Mouse (Mus musculus): ENCODE results near the gene Zp3r. TPM values are rescaled to one million over a fixed set of nuclear protein-coding genes. Genes with fewer than 3 reads are reported as not detected.
"Not testable (repeated sequence)": the region's sequence is repeated elsewhere in the genome, so short reads cannot be mapped to it uniquely, and the experiment has no call there.

The Zp3r gene
- not detected in 2 replicates for polyA plus RNA-seq (2014; fragmentation: Nextera tagmentation; extraction: Ambion mirVana)

DNA sequence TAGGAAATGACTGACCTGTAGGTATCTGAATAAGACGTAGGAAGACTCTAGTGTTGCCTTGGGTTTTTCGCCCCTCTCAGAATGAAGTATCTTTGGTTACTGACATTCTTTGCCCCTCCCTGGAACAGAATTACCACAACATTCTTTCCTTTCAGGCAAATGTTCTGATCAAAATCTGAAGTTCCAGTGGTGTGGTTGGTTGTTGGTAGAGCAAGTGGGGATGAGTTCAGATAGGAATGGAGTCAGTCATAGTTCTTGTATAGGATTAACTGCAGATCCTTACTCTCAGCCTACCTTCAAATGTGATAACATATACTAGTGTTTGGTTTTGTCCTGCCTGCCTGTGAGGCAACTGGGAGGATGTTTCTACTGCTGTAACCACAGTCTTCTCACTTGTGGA, at the start of gene Zp3r:
TSS of gene Zp3r (minus strand) at position 101 of the 400 bp plus-strand sequence.
- ATAC-seq (replicated peaks; ENCODE audit: low FRiP score) = no peak

DNA sequence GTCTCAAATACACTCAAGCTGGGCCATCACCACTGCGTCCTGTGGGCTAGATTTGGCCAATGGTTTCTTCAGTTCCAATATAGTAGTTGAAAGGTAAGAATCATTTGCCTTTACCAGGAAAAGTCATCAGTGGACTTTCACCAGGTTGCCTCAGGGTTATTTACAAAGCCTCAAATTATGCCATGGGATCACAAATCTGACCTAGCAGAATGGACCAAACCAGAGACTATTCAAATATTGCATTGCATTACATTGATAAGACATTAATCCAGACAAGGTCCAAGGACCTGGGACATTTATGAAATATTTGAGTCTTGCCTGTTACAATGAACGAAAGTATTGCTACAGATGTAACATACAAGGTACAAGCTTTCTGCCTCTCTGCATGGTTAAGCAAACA, 49.1 kb upstream of the Zp3r start:
- WGBS = 86% methylated on average over 2 of the region's 2 CpGs
- Histone ChIP-seq H3K9me3 (ENCODE audit: control insufficient read depth, low read length) (no peaks in the 10 kb centered on the region), H3K9ac (ENCODE audit: low read depth, low read length) (no peak overlapping the region), H3K4me1 (replicated peaks; ENCODE audit: control insufficient read depth, insufficient read depth, low read length) (no peaks in the 10 kb centered on the region), H3K4me2 (no peak overlapping the region), H3K27me3 (replicated peaks; ENCODE audit: control insufficient read depth, insufficient read depth, low read length) (no peaks in the 10 kb centered on the region), H3K27ac (ENCODE audit: low read depth, low read length) (no peak overlapping the region), H3K36me3 (ENCODE audit: control insufficient read depth, insufficient read depth, low read length) (no peaks in the 10 kb centered on the region), H3K4me3 (ENCODE audit: low read depth, low read length) (no peak overlapping the region)
- ATAC-seq (replicated peaks; ENCODE audit: low FRiP score) (no peak), DNase-seq (ENCODE audit: low spot score) (no peak)

More for the DNA sequence above, at the start of gene Zp3r:
- Histone ChIP-seq H3K27ac (ENCODE audit: low read depth, low read length) (no peak within 1 kb of the TSS), H3K36me3 (ENCODE audit: control insufficient read depth, insufficient read depth, low read length) (no peaks in the 10 kb centered on the region), H3K27me3 (replicated peaks; ENCODE audit: control insufficient read depth, insufficient read depth, low read length) (no peaks in the 10 kb centered on the region), H3K9ac (ENCODE audit: low read depth, low read length) (no peak within 1 kb of the TSS), H3K4me1 (replicated peaks; ENCODE audit: control insufficient read depth, insufficient read depth, low read length) (no peaks in the 10 kb centered on the region), H3K4me3 (ENCODE audit: low read depth, low read length) (no peak within 1 kb of the TSS), H3K4me2 (no peak within 1 kb of the TSS), H3K9me3 (ENCODE audit: control insufficient read depth, low read length) (no peaks in the 10 kb centered on the region)
- no peak for DNase-seq (ENCODE audit: low spot score)
- 82% methylated on average over 2 of the region's 2 CpGs for WGBS

GRCm38 (mm10) chr1:130663576-130663975, 34.2 kb upstream of the Zp3r start:
- not testable (repeated sequence) for DNase-seq (ENCODE audit: low spot score); H3K27me3 ChIP-seq (replicated peaks; ENCODE audit: control insufficient read depth, insufficient read depth, low read length); H3K4me3 ChIP-seq (ENCODE audit: low read depth, low read length); H3K9ac ChIP-seq (ENCODE audit: low read depth, low read length); H3K4me2 ChIP-seq; ATAC-seq (replicated peaks; ENCODE audit: low FRiP score); H3K27ac ChIP-seq (ENCODE audit: low read depth, low read length); H3K36me3 ChIP-seq (ENCODE audit: control insufficient read depth, insufficient read depth, low read length); H3K4me1 ChIP-seq (replicated peaks; ENCODE audit: control insufficient read depth, insufficient read depth, low read length); H3K9me3 ChIP-seq (ENCODE audit: control insufficient read depth, low read length)
- 76% methylated on average over 5 of the region's 5 CpGs for WGBS

- Histone ChIP-seq H3K27ac (ENCODE audit: low read depth, low read length) (no peak within 1 kb of the TSS), H3K27me3 (replicated peaks; ENCODE audit: control insufficient read depth, insufficient read depth, low read length) (no peaks in the 10 kb centered on the region), H3K36me3 (ENCODE audit: control insufficient read depth, insufficient read depth, low read length) (no peaks in the 10 kb centered on the region), H3K4me3 (ENCODE audit: low read depth, low read length) (no peak within 1 kb of the TSS), H3K9me3 (ENCODE audit: control insufficient read depth, low read length) (no peaks in the 10 kb centered on the region), H3K9ac (ENCODE audit: low read depth, low read length) (no peak within 1 kb of the TSS), H3K4me1 (replicated peaks; ENCODE audit: control insufficient read depth, insufficient read depth, low read length) (no peaks in the 10 kb centered on the region), H3K4me2 (no peak within 1 kb of the TSS)
- DNase-seq (ENCODE audit: low spot score) (no peak), ATAC-seq (replicated peaks; ENCODE audit: low FRiP score) (no peak)
- 71% methylated on average over 3 of the region's 3 CpGs for WGBS
Measured at GRCm38 (mm10) chr1:130661454-130661853, 32.0 kb upstream of the Zp3r start, which contains the start of gene C4bp. Gene C4bp, minus strand, starts transcription at chr1:130661632.

- not testable (repeated sequence) for H3K9me3 ChIP-seq (ENCODE audit: control insufficient read depth, low read length); H3K4me1 ChIP-seq (replicated peaks; ENCODE audit: control insufficient read depth, insufficient read depth, low read length); DNase-seq (ENCODE audit: low spot score); ATAC-seq (replicated peaks; ENCODE audit: low FRiP score); H3K4me2 ChIP-seq; H3K4me3 ChIP-seq (ENCODE audit: low read depth, low read length); H3K27ac ChIP-seq (ENCODE audit: low read depth, low read length); H3K27me3 ChIP-seq (replicated peaks; ENCODE audit: control insufficient read depth, insufficient read depth, low read length); H3K9ac ChIP-seq (ENCODE audit: low read depth, low read length); H3K36me3 ChIP-seq (ENCODE audit: control insufficient read depth, insufficient read depth, low read length)
- WGBS = 43% methylated on average over 5 of the region's 5 CpGs
Measured at GRCm38 (mm10) chr1:130659641-130660040, 30.2 kb upstream of the Zp3r start.

- Histone ChIP-seq H3K4me3 (ENCODE audit: low read depth, low read length) (no peak overlapping the region), H3K9me3 (ENCODE audit: control insufficient read depth, low read length) (no peaks in the 10 kb centered on the region), H3K36me3 (ENCODE audit: control insufficient read depth, insufficient read depth, low read length) (no peaks in the 10 kb centered on the region), H3K4me2 (no peak overlapping the region), H3K4me1 (replicated peaks; ENCODE audit: control insufficient read depth, insufficient read depth, low read length) (no peaks in the 10 kb centered on the region), H3K27me3 (replicated peaks; ENCODE audit: control insufficient read depth, insufficient read depth, low read length) (no peaks in the 10 kb centered on the region), H3K27ac (ENCODE audit: low read depth, low read length) (no peak overlapping the region), H3K9ac (ENCODE audit: low read depth, low read length) (no peak overlapping the region)
- WGBS = 61% methylated on average over 4 of the region's 4 CpGs
- ATAC-seq (replicated peaks; ENCODE audit: low FRiP score) = no peak
- no peak for DNase-seq (ENCODE audit: low spot score)
Measured at GRCm38 (mm10) chr1:130644103-130644502, 14.7 kb upstream of the Zp3r start.

DNA sequence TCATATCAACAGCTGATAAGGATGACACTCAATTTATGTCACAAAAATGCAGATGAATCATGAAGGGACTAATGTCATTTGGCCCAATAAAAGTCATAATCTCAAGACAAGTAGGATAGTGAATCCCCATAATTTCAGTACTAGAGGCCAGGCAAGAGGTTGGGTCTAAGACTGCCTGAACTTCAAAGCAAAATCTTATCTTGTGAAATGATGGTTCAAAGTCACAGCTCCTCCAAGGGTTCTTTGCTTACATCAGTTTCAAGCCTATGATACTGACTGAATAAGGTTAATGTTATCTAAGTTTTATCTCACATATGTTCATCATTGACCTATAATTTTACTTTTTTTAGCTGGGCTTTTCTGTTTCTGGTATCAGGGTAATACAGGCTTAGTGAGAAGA, 11.5 kb upstream of the Zp3r start:
- no peak overlapping the region for H3K9ac ChIP-seq (ENCODE audit: low read depth, low read length)
- ATAC-seq (replicated peaks; ENCODE audit: low FRiP score) (no peak), DNase-seq (ENCODE audit: low spot score) (no peak)
- no peaks in the 10 kb centered on the region for H3K4me1 ChIP-seq (replicated peaks; ENCODE audit: control insufficient read depth, insufficient read depth, low read length)
- H3K27me3 ChIP-seq (replicated peaks; ENCODE audit: control insufficient read depth, insufficient read depth, low read length) = no peaks in the 10 kb centered on the region
- H3K9me3 ChIP-seq (ENCODE audit: control insufficient read depth, low read length) = no peaks in the 10 kb centered on the region
- no peak overlapping the region for H3K4me2 ChIP-seq
- no peak overlapping the region for H3K4me3 ChIP-seq (ENCODE audit: low read depth, low read length)
- H3K27ac ChIP-seq (ENCODE audit: low read depth, low read length) = no peak overlapping the region
- no peaks in the 10 kb centered on the region for H3K36me3 ChIP-seq (ENCODE audit: control insufficient read depth, insufficient read depth, low read length)

GRCm38 (mm10) chr1:130633761-130634410, 4.5 kb upstream of the Zp3r start:
- H3K9me3 ChIP-seq (ENCODE audit: control insufficient read depth, low read length) = no peaks in the 10 kb centered on the region
- 0 out of 2 replicates have a peak overlapping the region, but pooled peaks have one; percentile 31 for H3K4me2 ChIP-seq
- DNase-seq (ENCODE audit: low spot score) (peak; percentile 68), ATAC-seq (replicated peaks; ENCODE audit: low FRiP score) (peak; percentile 39; the same call in 1 of the 2 replicates)
- H3K9ac ChIP-seq (ENCODE audit: low read depth, low read length) = no peak overlapping the region
- H3K36me3 ChIP-seq (ENCODE audit: control insufficient read depth, insufficient read depth, low read length) = no peaks in the 10 kb centered on the region
- WGBS = 20% methylated on average over 16 of the region's 16 CpGs
- no peak overlapping the region for H3K27ac ChIP-seq (ENCODE audit: low read depth, low read length)
- H3K27me3 ChIP-seq (replicated peaks; ENCODE audit: control insufficient read depth, insufficient read depth, low read length) = no peaks in the 10 kb centered on the region
- no peak overlapping the region for H3K4me3 ChIP-seq (ENCODE audit: low read depth, low read length)
- H3K4me1 ChIP-seq (replicated peaks; ENCODE audit: control insufficient read depth, insufficient read depth, low read length) = no peaks in the 10 kb centered on the region

- ATAC-seq (replicated peaks; ENCODE audit: low FRiP score) = no peak
- Histone ChIP-seq H3K27ac (ENCODE audit: low read depth, low read length) (no peak overlapping the region), H3K36me3 (ENCODE audit: control insufficient read depth, insufficient read depth, low read length) (no peaks in the 10 kb centered on the region), H3K27me3 (replicated peaks; ENCODE audit: control insufficient read depth, insufficient read depth, low read length) (no peaks in the 10 kb centered on the region), H3K4me1 (replicated peaks; ENCODE audit: control insufficient read depth, insufficient read depth, low read length) (no peaks in the 10 kb centered on the region), H3K9ac (ENCODE audit: low read depth, low read length) (no peak overlapping the region), H3K9me3 (ENCODE audit: control insufficient read depth, low read length) (no peaks in the 10 kb centered on the region), H3K4me3 (ENCODE audit: low read depth, low read length) (no peak overlapping the region), H3K4me2 (no peak overlapping the region)
- 82% methylated on average over 8 of the region's 8 CpGs for WGBS
- DNase-seq (ENCODE audit: low spot score) = no peak
Measured at GRCm38 (mm10) chr1:130633316-130633715, 3.9 kb upstream of the Zp3r start.

Data from liver, embryonic 11.5 days (tissue).